30 mouse cellular contexts compared by ENCODE assay signal in the genomic region with DNA sequence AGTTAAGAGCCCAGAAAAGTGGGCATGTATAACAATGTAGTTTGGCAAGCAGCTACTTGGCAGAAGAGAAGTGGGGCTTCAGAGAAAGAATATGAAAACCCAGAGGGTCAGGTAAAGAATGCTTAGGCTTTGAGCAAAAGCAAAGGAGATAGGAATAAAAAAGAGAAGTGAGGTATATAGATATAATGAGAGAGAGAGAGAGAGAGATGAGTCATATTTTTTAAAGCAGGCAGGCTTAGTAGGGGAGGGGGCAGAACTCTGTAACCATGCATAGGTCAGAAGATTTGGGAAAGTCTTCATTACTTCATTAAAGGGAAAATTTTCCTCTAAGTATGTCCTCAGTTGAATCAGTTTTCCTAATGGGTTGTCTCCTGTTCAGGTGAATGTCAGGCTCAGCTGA.
"Had no signal": no experiment of that assay in that cellular context is flagged by ENCODE, and none has a peak within 500 bp of the region (broad histone marks: within the 10 kb centered on the region; RNA-seq: fewer than 3 reads in every experiment).

No protein-coding gene starts in this region.

- H3K4me3 ChIP-seq: heart, embryonic 12.5 days; heart, embryonic 13.5 days; heart, embryonic 15.5 days; hindbrain, embryonic 10.5 days; hindbrain, embryonic 12.5 days; hindbrain, embryonic 13.5 days; hindbrain, embryonic 15.5 days; intestine, embryonic 15.5 days; kidney, embryonic 15.5 days; layer of hippocampus, adult 2 months; left cerebral cortex, adult 2 months had no signal

- H3K27ac ChIP-seq: heart, embryonic 13.5 days; heart, embryonic 15.5 days; hindbrain, embryonic 10.5 days; hindbrain, embryonic 12.5 days; hindbrain, embryonic 13.5 days; hindbrain, embryonic 14.5 days; hindbrain, embryonic 15.5 days; hindbrain, postnatal 0 days; intestine, embryonic 15.5 days; kidney, embryonic 15.5 days; kidney, postnatal 0 days; layer of hippocampus, adult 2 months; left cerebral cortex, adult 2 months had no signal

- H3K36me3 ChIP-seq: heart, embryonic 12.5 days; heart, embryonic 13.5 days; heart, embryonic 15.5 days; hindbrain, embryonic 10.5 days; hindbrain, embryonic 12.5 days; hindbrain, embryonic 13.5 days; hindbrain, embryonic 15.5 days; intestine, embryonic 15.5 days; kidney, embryonic 15.5 days had no signal

- H3K9me3 ChIP-seq: heart, embryonic 12.5 days; heart, embryonic 13.5 days; heart, embryonic 15.5 days; hindbrain, embryonic 10.5 days; hindbrain, embryonic 12.5 days; hindbrain, embryonic 13.5 days; hindbrain, embryonic 15.5 days; intestine, embryonic 15.5 days; kidney, embryonic 15.5 days had no signal

- H3K4me1 ChIP-seq: heart, embryonic 12.5 days; heart, embryonic 13.5 days; heart, embryonic 15.5 days; hindbrain, embryonic 10.5 days; hindbrain, embryonic 12.5 days; hindbrain, embryonic 13.5 days; hindbrain, embryonic 15.5 days; intestine, embryonic 15.5 days; kidney, embryonic 15.5 days had no signal

- H3K9ac ChIP-seq: heart, embryonic 12.5 days; heart, embryonic 13.5 days; heart, embryonic 15.5 days; hindbrain, embryonic 12.5 days; hindbrain, embryonic 13.5 days; hindbrain, embryonic 14.5 days; hindbrain, embryonic 15.5 days; intestine, embryonic 15.5 days; kidney, embryonic 15.5 days had no signal

- H3K27me3 ChIP-seq: heart, embryonic 12.5 days; heart, embryonic 13.5 days; heart, embryonic 15.5 days; hindbrain, embryonic 12.5 days; hindbrain, embryonic 13.5 days; hindbrain, embryonic 15.5 days; intestine, embryonic 15.5 days; kidney, embryonic 15.5 days had no signal

- DNase-seq: heart, postnatal 10 days; heart, postnatal 14 days; heart, postnatal 36 days; heart, postnatal 4 days; kidney, adult 11 months; kidney, adult 18-20 months; kidney, adult 2 months; kidney, adult 8-10 months; kidney, adult 9 months; kidney, postnatal 10 days; kidney, postnatal 14 days; kidney, postnatal 25 days; kidney, postnatal 36 days; kidney, postnatal 4 days; layer of hippocampus, adult 9-11 months; layer of hippocampus, postnatal 36 days had no signal
